ENCODE assay signal across 20 mouse cellular contexts in the genomic region with DNA sequence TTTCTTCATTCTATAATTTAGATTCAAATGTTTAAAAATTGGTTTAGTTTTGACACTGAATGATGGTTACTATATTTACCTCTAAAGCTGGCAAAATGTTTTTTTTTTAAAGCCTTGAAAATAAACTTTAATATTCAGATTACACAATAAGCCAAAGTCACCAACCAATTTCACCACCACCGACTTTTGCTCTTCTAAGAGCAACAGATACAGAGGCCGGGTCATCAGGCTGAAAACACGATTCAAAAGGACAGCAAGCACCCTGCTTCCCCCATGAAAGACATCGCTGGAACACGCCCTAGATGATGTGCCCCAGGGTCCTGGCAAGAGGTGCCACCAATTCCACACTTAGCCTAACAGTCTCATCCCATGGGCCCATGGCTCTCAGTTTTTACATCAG.
DNase-seq lines count a peak whose midpoint lies in the region; ATAC-seq and TF ChIP-seq lines count a peak whose summit lies in the region.
"Had no signal": no experiment of that assay in that cellular context is flagged by ENCODE, and none has a peak within 500 bp of the region (broad histone marks: within the 10 kb centered on the region; RNA-seq: fewer than 3 reads in every experiment).

No protein-coding gene starts in this region.

- DNase-seq in adrenal gland, postnatal 10 days = peak; percentile 25
- DNase-seq in adrenal gland, postnatal 25 days = no peak
- DNase-seq in heart, postnatal 0 days (ENCODE audit: low spot score) = no peak
- DNase-seq in lung, postnatal 0 days (ENCODE audit: low spot score) = no peak
- DNase-seq in lung, adult 2 months = no peak
- no peak for DNase-seq in thymus, adult 18-20 months
- DNase-seq: cerebellum, adult 11-12 months; cerebellum, adult 9-10 months; cerebellum, postnatal 25 days; forebrain, postnatal 0 days; gastrocnemius, postnatal 36 days; heart, adult 11 months had no signal

- ATAC-seq in heart, postnatal 0 days (ENCODE audit: insufficient read depth, low read depth) = no peak
- ATAC-seq in heart, embryonic 11.5 days (replicated peaks; ENCODE audit: insufficient number of reproducible peaks, low FRiP score, low TSS enrichment) = no peak
- ATAC-seq in lung, postnatal 0 days = no peak
- no peak for ATAC-seq in activated CD4-positive, CD25-positive, alpha-beta regulatory T cell, adult 4 months
- ATAC-seq: forebrain, embryonic 13.5 days; forebrain, postnatal 0 days; intestine, embryonic 16.5 days had no signal

- no peak overlapping the region for H3K4me2 ChIP-seq in heart, postnatal 0 days (ENCODE audit: low read depth, low read length)
- H3K4me2 ChIP-seq in heart, embryonic 11.5 days = no peak overlapping the region
- H3K4me2 ChIP-seq in lung, postnatal 0 days (replicated peaks; ENCODE audit: low read depth, low read length) = no peak overlapping the region
- H3K4me2 ChIP-seq: embryonic facial prominence, embryonic 13.5 days; forebrain, embryonic 13.5 days; heart, embryonic 15.5 days; hindbrain, embryonic 15.5 days had no signal

- H3K9me3 ChIP-seq in heart, postnatal 0 days (replicated peaks; ENCODE audit: control insufficient read depth, low read length) = no peaks in the 10 kb centered on the region
- H3K9me3 ChIP-seq in heart, embryonic 11.5 days (replicated peaks; ENCODE audit: control insufficient read depth, low read length) = no peaks in the 10 kb centered on the region
- H3K9me3 ChIP-seq in lung, postnatal 0 days (ENCODE audit: low read length) = no peaks in the 10 kb centered on the region
- H3K9me3 ChIP-seq: embryonic facial prominence, embryonic 13.5 days; forebrain, embryonic 13.5 days; heart, embryonic 10.5 days; heart, embryonic 15.5 days; hindbrain, embryonic 15.5 days had no signal

- TF ChIP-seq POLR2A in lung, adult 2 months (IDR thresholded peaks at IDR 0.05; ENCODE audit: borderline replicate concordance, extremely low read depth, low read depth, low read length) = no peak

- 81% methylated on average over 5 of the region's 5 CpGs for WGBS in heart, postnatal 0 days
- WGBS in heart, embryonic 11.5 days (ENCODE audit: insufficient replicate concordance) = 85% methylated on average over 5 of the region's 5 CpGs
- 77% methylated on average over 5 of the region's 5 CpGs for WGBS in lung, postnatal 0 days
- WGBS in lung, adult 2 months = 70% methylated on average over 5 of the region's 5 CpGs

- H3K9ac ChIP-seq in heart, postnatal 0 days (replicated peaks; ENCODE audit: low read depth, low read length) = no peak overlapping the region
- no peak overlapping the region for H3K9ac ChIP-seq in heart, embryonic 11.5 days (ENCODE audit: low read depth, low read length)
- no peak overlapping the region for H3K9ac ChIP-seq in lung, postnatal 0 days (replicated peaks; ENCODE audit: low read depth)
- H3K9ac ChIP-seq: embryonic facial prominence, embryonic 13.5 days; forebrain, embryonic 13.5 days; forebrain, postnatal 0 days; heart, embryonic 15.5 days; hindbrain, embryonic 15.5 days had no signal

- no peak overlapping the region for H3K4me3 ChIP-seq in heart, postnatal 0 days (ENCODE audit: low read depth, low read length)
- H3K4me3 ChIP-seq in heart, embryonic 11.5 days (ENCODE audit: low read depth, low read length) = no peak overlapping the region
- H3K4me3 ChIP-seq in lung, postnatal 0 days (ENCODE audit: low read depth, low read length) = no peak overlapping the region
- H3K4me3 ChIP-seq in lung, adult 2 months (replicated peaks; ENCODE audit: extremely low read depth, low read depth, low read length) = no peak overlapping the region
- H3K4me3 ChIP-seq: embryonic facial prominence, embryonic 13.5 days; forebrain, embryonic 13.5 days; heart, embryonic 10.5 days; heart, embryonic 15.5 days; hindbrain, embryonic 15.5 days had no signal

- peaks cover 70% of the 10 kb centered on the region for H3K4me1 ChIP-seq in heart, postnatal 0 days (ENCODE audit: control insufficient read depth, insufficient read depth)
- H3K4me1 ChIP-seq in heart, embryonic 11.5 days (ENCODE audit: control insufficient read depth, insufficient read depth, low read length) = peaks cover 31% of the 10 kb centered on the region
- peaks cover 41% of the 10 kb centered on the region for H3K4me1 ChIP-seq in lung, postnatal 0 days (ENCODE audit: insufficient read depth, low read depth, low read length)
- peaks cover 57% of the 10 kb centered on the region for H3K4me1 ChIP-seq in lung, adult 2 months (ENCODE audit: control insufficient read depth, insufficient read depth, low read length)

- no peaks in the 10 kb centered on the region for H3K36me3 ChIP-seq in heart, postnatal 0 days (replicated peaks; ENCODE audit: control insufficient read depth, insufficient read depth, low read length)
- no peaks in the 10 kb centered on the region for H3K36me3 ChIP-seq in heart, embryonic 11.5 days (ENCODE audit: control insufficient read depth, insufficient read depth, low read length)
- no peaks in the 10 kb centered on the region for H3K36me3 ChIP-seq in lung, postnatal 0 days (ENCODE audit: insufficient read depth, low read length)
- H3K36me3 ChIP-seq: embryonic facial prominence, embryonic 13.5 days; heart, embryonic 10.5 days; heart, embryonic 15.5 days; hindbrain, embryonic 15.5 days had no signal

- no peaks in the 10 kb centered on the region for H3K27me3 ChIP-seq in heart, postnatal 0 days (ENCODE audit: control insufficient read depth, insufficient read depth, low read length)
- H3K27me3 ChIP-seq in heart, embryonic 11.5 days (ENCODE audit: control insufficient read depth, insufficient read depth, low read length) = no peaks in the 10 kb centered on the region
- no peaks in the 10 kb centered on the region for H3K27me3 ChIP-seq in lung, postnatal 0 days (replicated peaks; ENCODE audit: insufficient read depth, low read length)
- H3K27me3 ChIP-seq: embryonic facial prominence, embryonic 13.5 days; forebrain, embryonic 13.5 days; heart, embryonic 15.5 days; hindbrain, embryonic 15.5 days had no signal

- H3K27ac ChIP-seq in heart, postnatal 0 days (ENCODE audit: low read depth) = 0 out of 2 replicates have a peak overlapping the region, but pooled peaks have one; percentile 91
- no peak overlapping the region for H3K27ac ChIP-seq in heart, embryonic 11.5 days (ENCODE audit: low read depth, low read length)
- H3K27ac ChIP-seq in lung, postnatal 0 days (ENCODE audit: low read length) = 0 out of 2 replicates have a peak overlapping the region, but pooled peaks have one; percentile 80
- H3K27ac ChIP-seq: embryonic facial prominence, embryonic 13.5 days; forebrain, embryonic 13.5 days had no signal

- TF ChIP-seq CTCF in heart, postnatal 0 days (IDR thresholded peaks at IDR 0.05; ENCODE audit: low read depth) = no peak
- no peak for TF ChIP-seq CTCF in lung, postnatal 0 days (IDR thresholded peaks at IDR 0.05)
- no peak for TF ChIP-seq CTCF in lung, adult 2 months (IDR thresholded peaks at IDR 0.05; ENCODE audit: insufficient read depth, low read length)

- no peak for TF ChIP-seq EP300 in heart, postnatal 0 days (IDR thresholded peaks at IDR 0.05; ENCODE audit: low read depth)
- TF ChIP-seq EP300 in lung, postnatal 0 days (IDR thresholded peaks at IDR 0.05) = no peak
